Mouse (Mus musculus) ES-E14 (cell line): Measurements from ENCODE around the gene Slc7a11.

Source experiments
- CHD2 ChIP-seq: IDR thresholded peaks from 2 replicates; pipeline ENCODE4 v1.6.1; 2014; ENCODE audit warnings: mild to moderate bottlenecking, low read depth, low read length, inconsistent platforms
- HCFC1 ChIP-seq: IDR thresholded peaks from 2 replicates; pipeline ENCODE4 v1.6.1; 2012; ENCODE audit warnings: low read length, inconsistent platforms, borderline replicate concordance; ENCODE audit not compliant: insufficient read depth
- MAFK ChIP-seq: IDR thresholded peaks from 2 replicates; pipeline ENCODE4 v1.6.1; 2014; ENCODE audit warnings: mild to moderate bottlenecking, low read depth, low read length, inconsistent platforms; ENCODE audit not compliant: insufficient read depth
- ZC3H11A ChIP-seq: IDR thresholded peaks from 2 replicates; pipeline ENCODE4 v1.6.1; 2012; ENCODE audit warnings: low read depth, mild to moderate bottlenecking, inconsistent platforms, low read length, borderline replicate concordance
- ZNF384 ChIP-seq: IDR thresholded peaks from 2 replicates; pipeline ENCODE4 v1.6.1; 2012; ENCODE audit warnings: low read depth, low read length, inconsistent platforms

DNA sequence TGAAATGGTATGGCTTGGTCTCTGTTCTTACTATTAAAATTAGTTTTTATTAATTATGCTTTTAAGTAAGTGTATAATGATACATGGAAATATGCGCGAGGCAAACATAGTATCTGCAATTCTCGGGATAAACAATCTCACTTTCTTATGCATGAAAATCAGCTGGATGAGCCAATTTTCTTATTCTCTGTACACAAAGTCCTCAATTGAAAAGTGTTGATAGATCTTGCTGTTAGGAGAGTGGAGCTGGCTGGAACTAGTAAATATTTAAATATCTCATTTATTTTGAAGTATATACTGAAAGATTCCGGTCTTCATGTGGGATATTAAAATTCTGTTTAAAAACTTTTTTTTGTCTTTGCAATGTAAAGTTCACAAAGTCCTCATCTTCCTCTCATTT, 184.6 kb downstream of the Slc7a11 start:
- TF ChIP-seq HCFC1 (no peak), MAFK (no peak), ZNF384 (no peak), ZC3H11A (no peak), CHD2 (no peak)
